Mouse (Mus musculus): ENCODE data around the gene Gm47959. TPM values are rescaled to one million over a fixed set of nuclear protein-coding genes. Genes with fewer than 3 reads are reported as not detected.
A peak's percentile ranks its signal among the peaks of the same experiment; 100 is the strongest.

Gm47959 gene
- polyA plus RNA-seq, 1 experiment from 2014 or later, result not detected

DNA sequence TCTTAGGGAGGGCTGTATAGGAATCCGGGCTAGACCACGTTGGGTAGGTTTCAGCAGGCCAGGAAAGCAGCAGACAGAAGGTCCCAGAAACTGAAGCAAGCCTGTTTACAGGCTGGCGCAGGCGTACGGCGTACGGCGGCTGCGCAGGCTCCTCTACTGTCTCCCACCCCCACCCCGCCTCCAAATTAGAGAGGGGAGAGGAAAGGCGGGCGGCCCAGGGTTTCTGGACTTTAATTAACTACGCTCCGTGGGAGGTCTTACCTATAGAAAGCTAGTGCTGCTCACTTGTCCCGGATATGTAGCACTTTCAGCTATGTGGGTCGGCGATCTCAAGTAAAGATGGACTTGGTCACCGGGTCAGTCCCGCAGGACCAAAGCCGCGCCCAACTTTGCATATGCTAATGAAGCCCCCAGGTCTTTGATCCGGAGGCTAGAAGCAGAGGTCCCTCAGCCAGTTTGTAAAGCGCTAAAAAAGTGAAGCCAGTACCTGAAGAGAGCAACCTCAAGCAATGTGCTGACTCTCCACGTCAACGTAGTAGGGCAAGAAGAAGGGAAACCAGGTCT lies 37.8 kb downstream of the Gm47959 start, which contains the start of gene Slc19a3:
Slc19a3 (minus strand) TSS at position 340 of the 564 bp plus-strand sequence.
- Histone ChIP-seq H3K9me3 (no peaks in the 10 kb centered on the region), H3K4me2 (peak within 1 kb of the TSS; percentile 74), H3K36me3 (no peaks in the 10 kb centered on the region), H3K27me3 (no peaks in the 10 kb centered on the region), H3K27ac (peak within 1 kb of the TSS; percentile 64), H3K4me1 (peaks cover 11% of the 10 kb centered on the region; the same call in 1 of the 2 replicates), H3K4me3 (peak within 1 kb of the TSS; percentile 50), H3K9ac (peak within 1 kb of the TSS; percentile 27; the same call in 1 of the 2 replicates)
- peak; percentile 86 for ATAC-seq (ENCODE audit: insufficient number of reproducible peaks, low FRiP score, low TSS enrichment, low read depth)
- WGBS, result 1% methylated on average over 25 of the region's 25 CpGs

DNA sequence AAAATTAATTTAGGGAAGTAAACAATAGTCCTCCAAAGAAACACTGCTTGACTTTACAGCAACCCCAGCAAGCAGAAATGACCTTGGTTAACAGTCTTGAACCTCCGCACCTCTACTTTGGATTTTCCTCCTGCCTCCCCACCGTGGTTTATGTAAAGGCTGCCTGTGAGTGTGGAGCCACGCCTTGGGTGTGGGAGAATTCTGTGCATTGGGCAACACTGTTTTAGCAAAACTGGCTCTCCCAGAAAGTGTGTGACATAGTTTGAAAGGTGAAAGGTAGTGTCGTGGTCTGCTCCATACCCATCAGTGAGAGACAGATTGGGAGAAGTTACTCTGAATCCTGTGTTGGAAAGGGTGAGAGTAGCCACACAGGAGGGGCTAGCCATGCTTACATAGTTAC lies 38.7 kb downstream of the Gm47959 start:
- Histone ChIP-seq H3K27ac (no peak overlapping the region), H3K9me3 (no peaks in the 10 kb centered on the region), H3K4me1 (peaks cover 11% of the 10 kb centered on the region; the same call in 1 of the 2 replicates), H3K9ac (no peak overlapping the region), H3K36me3 (no peaks in the 10 kb centered on the region), H3K4me2 (no peak overlapping the region), H3K4me3 (no peak overlapping the region), H3K27me3 (no peaks in the 10 kb centered on the region)
- WGBS, result 62% methylated on average over 4 of the region's 4 CpGs
- ATAC-seq (ENCODE audit: insufficient number of reproducible peaks, low FRiP score, low TSS enrichment, low read depth), result no peak

DNA sequence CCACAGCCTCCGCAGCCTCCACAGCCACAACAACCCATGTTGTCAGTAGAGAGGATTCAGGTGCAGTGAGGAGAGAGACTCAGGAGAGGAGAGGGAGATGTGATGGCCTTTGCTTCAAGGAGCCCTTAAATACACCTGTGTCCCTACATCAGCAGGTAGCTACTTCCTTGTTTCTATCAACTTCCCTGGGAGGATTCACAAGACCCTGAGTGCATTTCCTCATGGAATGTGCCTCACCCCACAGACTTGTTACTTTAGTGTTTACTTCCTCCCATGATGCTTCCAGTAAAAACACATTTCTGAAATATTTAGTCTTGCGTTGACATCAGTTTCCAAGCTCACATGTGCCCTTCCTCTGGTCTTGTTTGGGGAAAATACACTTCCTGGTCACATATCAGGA lies 42.0 kb downstream of the Gm47959 start, which contains the start of gene Krtap28-10:
Krtap28-10 (minus strand) TSS at position 101 of the 400 bp plus-strand sequence.
- Histone ChIP-seq H3K4me3 (no peak within 1 kb of the TSS), H3K36me3 (no peaks in the 10 kb centered on the region), H3K27ac (no peak within 1 kb of the TSS), H3K9me3 (no peaks in the 10 kb centered on the region), H3K27me3 (no peaks in the 10 kb centered on the region), H3K4me2 (no peak within 1 kb of the TSS), H3K9ac (no peak within 1 kb of the TSS), H3K4me1 (peaks cover 11% of the 10 kb centered on the region; the same call in 1 of the 2 replicates)
- 73% methylated on average over 2 of the region's 2 CpGs for WGBS
- no peak for ATAC-seq (ENCODE audit: insufficient number of reproducible peaks, low FRiP score, low TSS enrichment, low read depth)

DNA sequence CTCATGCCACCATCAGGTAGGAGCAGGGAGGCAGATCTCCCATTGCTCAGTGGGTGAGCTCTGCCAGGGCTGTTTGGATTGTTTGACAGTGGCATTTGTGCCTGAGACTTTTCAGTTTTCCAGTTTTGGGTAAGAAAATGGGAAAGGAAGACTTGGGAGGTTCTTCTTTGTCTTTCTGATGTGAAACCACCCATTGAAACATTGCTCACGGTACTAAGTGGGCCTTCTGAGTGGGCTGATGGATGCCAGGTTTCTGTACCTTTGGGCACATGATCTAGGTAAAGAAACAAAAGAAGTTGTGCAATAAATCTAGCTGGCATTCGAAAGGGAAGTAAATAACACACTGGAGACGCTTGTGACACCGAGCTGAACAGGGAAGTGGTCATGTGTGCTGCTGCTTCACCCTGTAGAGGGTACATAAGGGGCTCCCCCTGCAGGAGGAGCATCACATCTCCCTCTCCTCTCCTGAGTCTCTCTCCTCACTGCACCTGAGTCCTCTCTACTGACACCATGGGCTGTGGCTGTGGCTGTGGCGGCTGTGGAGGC lies 44.6 kb downstream of the Gm47959 start, which contains the start of gene Gm47969:
Gm47969 (plus strand) TSS at position 51 of the 546 bp plus-strand sequence.
- 80% methylated on average over 5 of the region's 5 CpGs for WGBS
- no peak for ATAC-seq (ENCODE audit: insufficient number of reproducible peaks, low FRiP score, low TSS enrichment, low read depth)
- no peaks in the 10 kb centered on the region for H3K4me1 ChIP-seq
- no peak within 1 kb of the TSS for H3K27ac ChIP-seq
- H3K9ac ChIP-seq, result no peak within 1 kb of the TSS
- H3K4me3 ChIP-seq, result no peak within 1 kb of the TSS
- H3K9me3 ChIP-seq, result no peaks in the 10 kb centered on the region
- no peaks in the 10 kb centered on the region for H3K36me3 ChIP-seq
- H3K27me3 ChIP-seq, result no peaks in the 10 kb centered on the region
- H3K4me2 ChIP-seq, result no peak within 1 kb of the TSS

Other genes starting within 250 kb of the Gm47959 start
- gene Tm4sf20, start 232.1 kb upstream of the Gm47959 start, polyA plus RNA-seq (2015; fragmentation: Nextera tagmentation; extraction: Ambion mirVana), result 0.11 TPM in 1 of 2 replicates, not detected in the other
- not detected in 2 replicates for gene Gm47791, start 229.3 kb upstream of the Gm47959 start, polyA plus RNA-seq (2015; fragmentation: Nextera tagmentation; extraction: Ambion mirVana)
- gene Agfg1, start 161.1 kb upstream of the Gm47959 start, polyA plus RNA-seq (2015; fragmentation: Nextera tagmentation; extraction: Ambion mirVana), result 19.3 and 25.7 TPM in 2 replicates
- gene A030005L19Rik, start 87.2 kb upstream of the Gm47959 start, polyA plus RNA-seq (2015; fragmentation: Nextera tagmentation; extraction: Ambion mirVana), result 0.19 TPM in 1 of 2 replicates, not detected in the other
- gene A030014E15Rik, start 75.6 kb upstream of the Gm47959 start, polyA plus RNA-seq (2015; fragmentation: Nextera tagmentation; extraction: Ambion mirVana), result not detected in 2 replicates
- gene Gm6217, start 69.1 kb upstream of the Gm47959 start, polyA plus RNA-seq (2015; fragmentation: Nextera tagmentation; extraction: Ambion mirVana), result not detected in 2 replicates
- not detected in 2 replicates for gene A030003K21Rik, start 57.2 kb upstream of the Gm47959 start, polyA plus RNA-seq (2015; fragmentation: Nextera tagmentation; extraction: Ambion mirVana)
- gene Gm7544, start 44.5 kb upstream of the Gm47959 start, polyA plus RNA-seq (2015; fragmentation: Nextera tagmentation; extraction: Ambion mirVana), result not detected in 2 replicates
- gene Gm47955, start 40.3 kb upstream of the Gm47959 start, polyA plus RNA-seq (2015; fragmentation: Nextera tagmentation; extraction: Ambion mirVana), result not detected in 2 replicates
- 0.45 and 0.70 TPM in 2 replicates for gene Slc19a3, start 37.9 kb downstream of the Gm47959 start, polyA plus RNA-seq (2015; fragmentation: Nextera tagmentation; extraction: Ambion mirVana)
- gene Krtap28-10, start 41.9 kb downstream of the Gm47959 start, polyA plus RNA-seq (2015; fragmentation: Nextera tagmentation; extraction: Ambion mirVana), result not detected in 2 replicates
- gene Gm47969, start 44.4 kb downstream of the Gm47959 start, polyA plus RNA-seq (2015; fragmentation: Nextera tagmentation; extraction: Ambion mirVana), result not detected in 2 replicates
- not detected in 2 replicates for gene A030005K14Rik, start 58.8 kb downstream of the Gm47959 start, polyA plus RNA-seq (2015; fragmentation: Nextera tagmentation; extraction: Ambion mirVana)
- gene Krtap28-13, start 60.4 kb downstream of the Gm47959 start, polyA plus RNA-seq (2015; fragmentation: Nextera tagmentation; extraction: Ambion mirVana), result not detected in 2 replicates
- gene Ccl20, start 116.2 kb downstream of the Gm47959 start, polyA plus RNA-seq (2015; fragmentation: Nextera tagmentation; extraction: Ambion mirVana), result not detected in 2 replicates
- not detected in 2 replicates for gene Daw1, start 159.2 kb downstream of the Gm47959 start, polyA plus RNA-seq (2015; fragmentation: Nextera tagmentation; extraction: Ambion mirVana)